Mouse (Mus musculus) brain, embryonic 14.5 days (tissue): Measurements from ENCODE around the gene Cyp4a30b. TPM values are rescaled to one million over a fixed set of nuclear protein-coding genes. Genes with fewer than 3 reads are reported as not detected.
"Not testable (repeated sequence)": the region's sequence is repeated elsewhere in the genome, so short reads cannot be mapped to it uniquely, and the experiment has no call there.

ENCODE experiments used
- DNase-seq: peaks from one replicate; pipeline ENCODE4 v3.0.0-alpha.2; 2011; ENCODE audit warnings: low read depth
- CTCF ChIP-seq: fragments of 200-500 bp; IDR thresholded peaks from 2 replicates; pipeline ENCODE4 v1.5.1; 2012; ENCODE audit warnings: inconsistent platforms, mild to moderate bottlenecking, moderate library complexity, borderline replicate concordance; ENCODE audit not compliant: insufficient read depth, insufficient read length; ENCODE audit errors: extremely low read depth
- POLR2A ChIP-seq: fragments of 200-500 bp; IDR thresholded peaks from 2 replicates; pipeline ENCODE4 v1.6.1; 2012; ENCODE audit warnings: mild to moderate bottlenecking, inconsistent platforms, borderline replicate concordance; ENCODE audit not compliant: poor library complexity, insufficient read depth, insufficient read length, severe bottlenecking; ENCODE audit errors: extremely low read depth
- polyA plus RNA-seq: library from polyadenylated mRNA; depleted of rRNA; stranded (reverse); fragments of >200 nt; gene quantifications from 2 replicates; pipeline ENCODE4 v1.2.3, GENCODE M21; 2012; rRNA removed

The Cyp4a30b gene
- polyA plus RNA-seq = not detected in 2 replicates

- no peak for DNase-seq
- TF ChIP-seq CTCF = no peak
- TF ChIP-seq POLR2A = no peak
Observed at GRCm38 (mm10) chr4:115452304-115452703, at the start of gene Cyp4a30b. TSS of gene Cyp4a30b (plus strand) at chr4:115452604.

GRCm38 (mm10) chr4:115411324-115411723, 41.1 kb upstream of the Cyp4a30b start, which contains the start of gene Cyp4a12b:
TSS of gene Cyp4a12b (plus strand) at chr4:115411624.
- not testable (repeated sequence) for DNase-seq

GRCm38 (mm10) chr4:115450577-115451137, 1.7 kb upstream of the Cyp4a30b start:
- DNase-seq = no peak

GRCm38 (mm10) chr4:115473585-115473984, 21.2 kb downstream of the Cyp4a30b start:
- not testable (repeated sequence) for DNase-seq

More at GRCm38 (mm10) chr4:115450577-115451137, 1.7 kb upstream of the Cyp4a30b start:
- no peak for TF ChIP-seq CTCF
- TF ChIP-seq POLR2A = no peak

GRCm38 (mm10) chr4:115476051-115476450, 23.6 kb downstream of the Cyp4a30b start:
- peak; percentile 5 for DNase-seq

- no peak for TF ChIP-seq CTCF
- TF ChIP-seq POLR2A = no peak
- DNase-seq = no peak
Observed at GRCm38 (mm10) chr4:115481006-115481652, 28.7 kb downstream of the Cyp4a30b start.

GRCm38 (mm10) chr4:115496001-115496400, 43.6 kb downstream of the Cyp4a30b start, which contains the start of gene Cyp4a14:
TSS of gene Cyp4a14 (minus strand) at chr4:115496142.
- TF ChIP-seq POLR2A = no peak
- DNase-seq = no peak

- no peak for DNase-seq
- TF ChIP-seq CTCF (no peak), POLR2A (no peak)
Observed at GRCm38 (mm10) chr4:115497466-115497865, 45.1 kb downstream of the Cyp4a30b start.

- DNase-seq = not testable (repeated sequence)
Observed at GRCm38 (mm10) chr4:115513964-115514363, 61.6 kb downstream of the Cyp4a30b start.

GRCm38 (mm10) chr4:115518000-115518399, 65.6 kb downstream of the Cyp4a30b start, which contains the start of gene Cyp4a10:
TSS of gene Cyp4a10 (plus strand) at chr4:115518264.
- DNase-seq = not testable (repeated sequence)

GRCm38 (mm10) chr4:115519444-115519843, 67.0 kb downstream of the Cyp4a30b start:
- DNase-seq = no peak
- TF ChIP-seq POLR2A (no peak), CTCF (no peak)

Other genes with a start within 250 kb of the Cyp4a30b start
- not detected in 2 replicates for gene Cyp4a29, start 210.5 kb upstream of the Cyp4a30b start, polyA plus RNA-seq
- gene Cyp4a12a, start 153.6 kb upstream of the Cyp4a30b start, polyA plus RNA-seq = not detected in 2 replicates
- not detected in 2 replicates for gene Cyp4a12b, start 41.0 kb upstream of the Cyp4a30b start, polyA plus RNA-seq
- gene Cyp4a14, start 43.5 kb downstream of the Cyp4a30b start, polyA plus RNA-seq = not detected in 2 replicates
- gene Cyp4a10, start 65.7 kb downstream of the Cyp4a30b start, polyA plus RNA-seq = not detected in 2 replicates
- gene Cyp4a31, start 111.0 kb downstream of the Cyp4a30b start, polyA plus RNA-seq = not detected in 2 replicates
- not detected in 2 replicates for gene Cyp4a32, start 148.4 kb downstream of the Cyp4a30b start, polyA plus RNA-seq
- gene Cyp4b1, start 195.1 kb downstream of the Cyp4a30b start, polyA plus RNA-seq = 0.72 and 0.89 TPM in 2 replicates